Mouse (Mus musculus) kidney, postnatal 36 days (tissue): ENCODE data around the gene Eme2.
A peak's percentile ranks its signal among the peaks of the same experiment; 100 is the strongest.
"Not testable (repeated sequence)": the region's sequence is repeated elsewhere in the genome, so short reads cannot be mapped to it uniquely, and the experiment has no call there.

Experiments used
- DNase-seq, 2 experiments: peaks; one replicate each; pipeline ENCODE4 v3.0.0; 2021 to 2022; ENCODE audit warnings: mixed read lengths in 2 of 2

The Eme2 gene

GRCm38 (mm10) chr17:24894995-24895547 is at the start of gene Eme2, which contains the start of gene Mrps34:
TSS of gene Eme2 (minus strand) at chr17:24895087.
TSS of gene Mrps34 (plus strand) at chr17:24895116.
- DNase-seq: peak; percentile 88 to 90

GRCm38 (mm10) chr17:24943589-24943988 is 48.7 kb upstream of the Eme2 start:
- DNase-seq: not testable (repeated sequence)

GRCm38 (mm10) chr17:24943036-24943435 is 48.1 kb upstream of the Eme2 start:
- no peak for DNase-seq

- DNase-seq: peak; percentile 48 to 75
Observed at GRCm38 (mm10) chr17:24942453-24942852, 47.6 kb upstream of the Eme2 start.

- no peak for DNase-seq
Observed at GRCm38 (mm10) chr17:24937266-24937665, 42.4 kb upstream of the Eme2 start.

- DNase-seq: peak; percentile 95 to 97
Observed at GRCm38 (mm10) chr17:24936259-24937237, 41.7 kb upstream of the Eme2 start, which contains the start of gene Mapk8ip3. TSS of gene Mapk8ip3 (minus strand) at chr17:24936977.

GRCm38 (mm10) chr17:24935666-24936065 is 40.8 kb upstream of the Eme2 start:
- DNase-seq: no peak

GRCm38 (mm10) chr17:24934926-24935325 is 40.0 kb upstream of the Eme2 start:
- no peak for DNase-seq

- DNase-seq: no peak
Observed at GRCm38 (mm10) chr17:24933163-24933562, 38.3 kb upstream of the Eme2 start.

- peak; percentile 33 to 52 for DNase-seq
Observed at GRCm38 (mm10) chr17:24932431-24932830, 37.5 kb upstream of the Eme2 start.

- DNase-seq: no peak
Observed at GRCm38 (mm10) chr17:24929506-24929905, 34.6 kb upstream of the Eme2 start.

GRCm38 (mm10) chr17:24923246-24923645 is 28.4 kb upstream of the Eme2 start:
- DNase-seq: no peak

GRCm38 (mm10) chr17:24913984-24914383 is 19.1 kb upstream of the Eme2 start:
- DNase-seq: no peak

- DNase-seq: no peak
Observed at GRCm38 (mm10) chr17:24907591-24907990, 12.7 kb upstream of the Eme2 start.

GRCm38 (mm10) chr17:24903767-24904166 is 8.9 kb upstream of the Eme2 start:
- no peak for DNase-seq

GRCm38 (mm10) chr17:24902671-24903474 is 8.0 kb upstream of the Eme2 start:
- DNase-seq: peak; percentile 46 to 82

- DNase-seq: no peak
Observed at GRCm38 (mm10) chr17:24902124-24902523, 7.2 kb upstream of the Eme2 start.

GRCm38 (mm10) chr17:24900014-24900413 is 5.1 kb upstream of the Eme2 start:
- DNase-seq: no peak

- DNase-seq: no peak
Observed at GRCm38 (mm10) chr17:24899153-24899552, 4.3 kb upstream of the Eme2 start.

- no peak for DNase-seq
Observed at GRCm38 (mm10) chr17:24898041-24898854, 3.4 kb upstream of the Eme2 start.

- DNase-seq: no peak
Observed at GRCm38 (mm10) chr17:24897600-24897999, 2.7 kb upstream of the Eme2 start.

GRCm38 (mm10) chr17:24896993-24897269 is 2.0 kb upstream of the Eme2 start:
- DNase-seq: no peak
